Mouse (Mus musculus) v-Abl transformed pro-B cells (cell line): ENCODE results near the gene Dync1i1.

Experiments used
- in situ Hi-C, 2 experiments: fragments of 400-800 bp; cut with MboI; formaldehyde crosslinking; loops; one replicate each; pipeline ENCODE4 v1.15.1; 2025; ENCODE audit not compliant: unreplicated experiment in 2 of 2

The Dync1i1 gene

DNA sequence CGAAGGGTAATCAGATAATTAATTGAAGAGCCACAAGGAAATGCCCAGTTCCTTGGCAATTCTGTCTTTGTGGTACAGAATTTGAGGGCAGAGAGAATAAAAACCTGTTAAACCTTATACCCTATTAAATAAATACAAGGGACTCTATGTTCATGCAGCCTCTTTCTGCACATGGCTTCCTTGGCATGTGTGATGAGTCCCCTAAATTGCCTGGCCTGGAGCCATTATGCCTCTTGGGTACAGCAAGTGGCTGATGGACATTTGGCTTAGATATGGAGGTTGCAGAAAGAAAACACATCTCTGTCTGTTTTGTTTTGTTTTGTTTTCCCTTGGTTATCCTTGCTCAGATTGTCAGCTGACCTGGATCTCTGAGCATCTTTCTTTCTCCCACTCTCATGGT lies 43.1 kb downstream of the Dync1i1 start:
- in situ Hi-C loops = no loop called here

GRCm38 (mm10) chr6:5770283-5770682 lies 44.8 kb downstream of the Dync1i1 start:
- in situ Hi-C loops = no loop called here

- in situ Hi-C loops = no loop called here
Measured at GRCm38 (mm10) chr6:5775461-5775860, 50.0 kb downstream of the Dync1i1 start.

GRCm38 (mm10) chr6:5781752-5782151 lies 56.3 kb downstream of the Dync1i1 start:
- in situ Hi-C loops = no loop called here

DNA sequence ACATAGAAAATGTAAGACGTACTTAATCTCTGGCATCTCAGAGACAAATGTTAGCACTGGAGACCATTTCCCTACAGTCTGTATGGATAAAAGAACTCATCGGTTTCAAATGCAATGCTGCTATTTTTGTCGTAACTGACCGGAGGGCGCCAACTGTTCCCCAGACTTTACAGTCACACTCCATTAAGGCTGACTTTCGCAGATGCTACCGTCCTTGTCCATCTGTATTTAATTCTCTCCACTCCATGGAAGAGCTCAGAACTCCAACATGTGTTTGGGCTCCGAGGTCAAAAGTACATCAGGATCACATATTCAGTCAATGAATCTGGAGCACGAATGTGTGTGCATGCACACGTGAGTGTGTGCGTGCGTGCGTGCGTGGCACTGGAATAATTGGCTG lies 58.4 kb downstream of the Dync1i1 start:
- in situ Hi-C loops = no loop called here

DNA sequence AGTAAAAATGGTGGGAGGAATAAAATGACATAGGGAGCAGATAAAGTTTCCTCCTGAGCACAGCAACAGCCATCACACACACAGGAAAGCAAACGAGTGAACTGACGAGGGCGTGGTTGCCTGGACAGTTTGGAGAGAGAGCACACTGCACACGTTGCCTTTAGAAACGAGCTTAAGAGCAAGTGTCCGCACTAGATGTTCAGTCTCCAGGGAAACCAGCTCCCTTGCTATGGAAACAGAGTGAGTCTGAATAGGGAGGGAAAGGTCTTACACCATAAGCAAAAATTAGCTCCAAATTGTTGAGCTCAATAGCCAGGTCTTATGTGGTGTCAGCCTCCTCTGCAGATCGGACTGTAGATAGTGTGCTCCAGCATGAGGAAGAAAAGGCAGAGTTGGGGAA lies 65.2 kb downstream of the Dync1i1 start:
- in situ Hi-C loops = no loop called here

DNA sequence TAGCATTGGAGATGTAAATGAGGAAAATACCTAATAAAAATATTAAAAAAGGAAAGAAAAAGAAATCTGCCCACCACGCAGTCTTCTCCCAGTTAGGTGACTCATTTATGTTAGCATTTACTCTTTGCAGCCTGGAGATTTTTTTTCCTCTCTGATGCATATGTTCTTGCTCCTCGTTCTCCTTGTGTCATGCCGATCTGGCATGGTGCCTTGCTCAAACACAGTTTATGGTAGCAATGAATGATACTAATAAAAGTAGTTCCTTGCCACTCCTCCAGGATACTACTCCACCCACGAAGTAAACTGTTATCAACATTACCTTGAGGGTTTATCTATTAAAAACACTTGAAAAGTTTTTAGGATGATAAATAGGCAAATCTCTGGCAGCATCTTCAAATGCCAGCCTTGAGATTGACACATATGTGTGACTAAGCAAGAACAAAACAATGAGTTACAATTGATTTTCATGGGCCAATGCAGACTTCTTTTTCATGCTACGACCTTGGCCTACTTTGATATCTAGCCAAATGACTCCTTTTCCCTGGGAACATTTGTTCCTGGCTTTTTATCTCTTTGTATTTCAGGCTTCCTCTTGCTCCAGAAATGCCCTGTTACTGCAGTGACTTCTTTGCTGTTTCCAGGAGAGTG lies 68.8 kb downstream of the Dync1i1 start:
- in situ Hi-C loops = no loop called here

DNA sequence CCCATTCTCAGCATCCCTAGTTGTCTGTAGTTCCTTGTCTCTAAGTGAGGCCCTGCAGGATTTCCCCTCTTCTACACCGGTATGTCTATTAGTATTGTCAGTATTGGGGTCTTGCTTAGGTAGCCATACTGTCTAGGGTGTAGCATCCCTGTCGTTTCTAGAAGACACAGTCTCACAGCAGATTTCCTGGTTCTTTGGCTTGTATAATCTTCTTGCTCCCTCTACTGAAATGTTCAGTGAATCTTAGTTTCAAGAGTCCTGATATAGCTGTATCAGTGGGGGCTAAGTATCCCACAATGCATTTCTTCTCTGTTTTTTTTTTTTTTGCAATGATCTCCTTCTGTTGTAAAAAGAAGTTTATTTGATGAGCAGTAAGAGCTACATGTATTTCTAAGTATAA lies 69.9 kb downstream of the Dync1i1 start:
- in situ Hi-C loops = no loop called here

GRCm38 (mm10) chr6:5802124-5802839 lies 76.8 kb downstream of the Dync1i1 start:
- in situ Hi-C loops = no loop called here

DNA sequence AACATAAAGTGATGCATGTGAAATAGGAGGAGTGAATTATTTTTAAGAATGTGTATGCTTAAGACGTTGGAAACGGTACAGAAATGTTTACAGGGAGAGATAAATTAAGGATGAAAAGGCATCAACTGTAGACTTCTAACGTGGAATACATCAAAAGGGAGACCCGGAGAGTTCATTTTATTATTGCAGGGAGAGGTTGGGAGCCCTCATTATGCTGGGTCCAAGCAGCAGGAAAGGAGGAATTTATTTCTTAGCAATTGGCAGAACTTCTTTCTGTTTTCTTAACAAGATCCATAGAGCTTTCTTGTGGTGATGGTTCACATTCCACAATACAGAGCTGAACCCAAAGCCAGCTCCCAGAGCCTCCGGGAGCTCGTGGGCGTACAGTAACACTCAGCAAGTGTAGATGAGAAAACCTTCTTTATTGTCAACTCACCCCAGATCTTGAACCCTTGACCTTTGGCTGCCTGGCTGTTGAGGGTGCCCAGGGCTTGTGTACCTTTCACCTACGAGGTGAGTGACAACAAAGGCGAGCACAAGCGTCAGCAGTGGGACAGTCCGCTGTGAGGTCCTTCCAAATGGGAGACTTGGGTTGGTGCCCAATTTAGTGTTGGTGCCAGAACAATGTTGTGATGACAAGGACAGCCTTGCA lies 77.5 kb downstream of the Dync1i1 start:
- in situ Hi-C loops = no loop called here

DNA sequence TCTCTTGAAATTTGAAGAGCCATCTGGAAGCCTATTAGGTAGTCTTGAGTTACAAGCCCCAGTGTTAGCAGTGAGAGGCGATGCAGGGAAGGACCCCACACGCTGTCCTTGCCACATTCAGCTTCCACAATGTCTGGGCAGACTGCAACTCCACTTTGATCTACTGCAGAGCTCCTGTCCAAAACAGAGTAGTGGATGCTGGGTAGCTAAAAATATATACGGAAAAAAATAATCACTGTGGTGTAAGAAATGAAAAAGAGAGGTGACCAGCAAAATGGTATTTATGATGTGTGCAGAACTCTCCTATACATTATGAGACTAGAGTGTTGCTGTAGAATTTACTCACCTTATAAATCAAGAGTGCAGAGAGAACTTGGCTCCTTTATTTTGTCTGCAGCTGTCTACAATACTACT lies 82.6 kb downstream of the Dync1i1 start:
- in situ Hi-C loops = no loop called here

DNA sequence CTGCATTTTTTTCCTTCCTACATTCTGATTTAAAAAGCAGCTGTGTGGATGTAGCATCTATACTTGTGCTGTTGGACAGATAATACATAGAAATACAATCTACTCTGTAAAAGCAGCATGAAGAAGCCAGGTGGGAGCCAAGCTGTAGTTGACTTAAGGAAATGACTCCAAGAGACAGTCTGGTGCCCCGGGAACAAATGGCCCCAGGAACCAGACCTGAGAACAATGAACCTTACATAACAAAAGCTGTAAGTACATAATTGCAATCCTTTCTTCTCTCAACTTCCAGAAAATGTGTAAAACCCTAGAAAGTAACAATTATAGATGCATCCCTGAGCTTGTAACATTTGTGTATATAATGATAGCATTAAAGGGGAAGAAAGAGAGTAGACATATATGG lies 86.6 kb downstream of the Dync1i1 start:
- in situ Hi-C loops = no loop called here

GRCm38 (mm10) chr6:5819674-5820073 lies 94.2 kb downstream of the Dync1i1 start:
- in situ Hi-C loops = no loop called here

GRCm38 (mm10) chr6:5825461-5825860 lies 100.0 kb downstream of the Dync1i1 start:
- in situ Hi-C loops = no loop called here

DNA sequence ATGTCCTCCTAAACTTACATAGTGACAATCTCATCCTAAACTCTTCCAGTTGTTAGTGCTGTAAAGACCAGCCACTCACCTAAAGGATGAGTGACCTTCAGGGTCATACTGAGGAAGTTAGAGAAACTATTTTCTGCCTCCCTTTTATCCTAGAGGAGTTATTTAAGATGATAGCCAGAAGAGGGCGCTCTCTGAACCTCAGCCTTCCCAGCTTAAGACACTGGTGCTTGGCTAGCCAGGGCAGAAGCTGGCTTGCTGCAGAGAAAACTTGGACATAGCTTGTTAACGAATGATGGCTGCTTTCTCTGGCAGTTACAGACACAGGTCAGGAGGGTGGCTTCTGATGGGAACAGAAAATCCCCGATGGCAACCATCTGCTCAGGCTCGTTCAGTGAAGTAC lies 101.6 kb downstream of the Dync1i1 start:
- in situ Hi-C loops = no loop called here

DNA sequence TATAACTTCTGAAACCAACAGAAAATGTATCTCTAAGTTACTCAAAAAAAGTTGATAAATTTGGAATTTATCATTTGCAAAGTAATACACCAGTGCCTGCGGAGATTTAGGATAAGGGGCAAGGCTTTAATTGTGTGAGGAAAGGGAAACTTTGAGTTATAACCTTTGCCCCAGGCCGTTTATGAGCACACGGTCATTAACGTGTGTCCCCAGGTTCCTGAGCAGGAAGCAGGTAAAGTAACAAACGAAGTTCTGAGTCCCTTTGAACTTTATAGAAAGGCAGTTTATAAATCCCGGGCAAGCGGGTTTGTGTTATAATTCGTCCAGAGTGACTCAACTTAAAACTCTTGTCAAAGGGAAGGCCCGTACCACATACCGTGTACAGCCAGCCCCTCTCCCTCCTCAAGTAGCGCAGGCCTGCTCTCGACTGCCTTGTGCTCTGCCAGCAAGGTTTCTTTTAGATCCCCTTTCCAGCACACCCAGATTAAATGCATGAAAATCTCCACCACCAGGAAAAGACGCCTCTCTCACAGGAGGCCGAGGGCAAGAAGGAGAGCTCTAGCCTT lies 103.1 kb downstream of the Dync1i1 start:
- in situ Hi-C loops = no loop called here

DNA sequence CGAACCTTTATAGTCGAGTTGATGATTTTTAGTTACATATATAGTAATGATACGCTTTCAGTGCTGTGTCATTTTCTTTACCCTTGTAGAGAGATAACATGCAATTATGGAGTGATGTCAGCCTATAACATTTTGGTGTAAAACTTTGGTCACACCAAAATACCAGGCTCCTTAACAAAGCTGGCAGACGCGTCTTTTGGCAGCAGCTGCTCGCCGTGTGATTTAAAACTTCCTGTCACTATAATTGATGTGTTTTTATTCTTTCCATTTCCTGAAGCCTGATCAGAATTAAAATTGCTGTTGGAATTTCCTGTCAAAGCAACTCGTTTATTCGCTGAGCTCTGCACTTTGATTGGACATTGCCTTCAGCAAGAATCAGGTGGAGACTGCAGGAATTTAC lies 103.7 kb downstream of the Dync1i1 start:
- in situ Hi-C loops = no loop called here

GRCm38 (mm10) chr6:5830717-5831116 lies 105.3 kb downstream of the Dync1i1 start:
- in situ Hi-C loops = no loop called here

- in situ Hi-C loops = no loop called here
Measured at GRCm38 (mm10) chr6:5831233-5831632, 105.8 kb downstream of the Dync1i1 start.

DNA sequence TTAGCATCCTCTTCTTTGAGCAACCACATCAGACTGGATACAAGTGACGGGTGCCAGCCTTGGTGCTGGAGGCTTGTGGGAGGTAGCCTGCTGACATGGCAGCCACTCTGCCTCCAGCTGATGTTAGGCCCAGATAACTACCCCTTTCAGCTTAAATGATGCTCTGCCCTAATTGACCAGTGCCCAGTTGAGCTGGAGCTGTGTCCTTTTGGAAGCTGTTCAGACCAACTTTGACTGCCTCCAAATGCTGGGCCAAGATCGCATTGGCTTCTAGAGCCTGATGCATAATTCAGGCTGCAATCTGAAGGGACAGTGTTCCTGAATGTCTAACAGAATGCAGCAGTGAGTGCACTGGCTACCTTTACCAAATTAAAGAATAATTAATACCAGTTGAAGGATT lies 107.4 kb downstream of the Dync1i1 start:
- in situ Hi-C loops = no loop called here

- in situ Hi-C loops = no loop called here
Measured at GRCm38 (mm10) chr6:5842466-5842865, 117.0 kb downstream of the Dync1i1 start.

- in situ Hi-C loops = no loop called here
Measured at GRCm38 (mm10) chr6:5846154-5846553, 120.7 kb downstream of the Dync1i1 start.
